Mouse (Mus musculus) midbrain, embryonic 14.5 days (tissue): ENCODE measurements around the gene Ttc9b. TPM values are rescaled to one million over a fixed set of nuclear protein-coding genes. Genes with fewer than 3 reads are reported as not detected.

Experiments
- ATAC-seq: fragments of 200-750 bp; cut with Nextera tagmentation; 2 replicates; pipeline ENCODE4 v1.8.0; 2017; ENCODE audit warnings: moderate number of reproducible peaks, moderate library complexity; ENCODE audit not compliant: low FRiP score, low TSS enrichment
- DNase-seq: peaks from one replicate; pipeline ENCODE4 v3.0.0-alpha.2; 2015
- H3K27ac ChIP-seq: fragments of 300-500 bp; sonication (generic); replicated peaks from 2 replicates; pipeline ENCODE4 v1.5.1; 2014; ENCODE audit warnings: mild to moderate bottlenecking, low read depth, low read length, moderate library complexity
- H3K27me3 ChIP-seq: fragments of 300-500 bp; sonication (generic); 2 replicates; pipeline ENCODE4 v1.6.1; 2014; ENCODE audit warnings: low read length, control low read depth, mixed read lengths; ENCODE audit not compliant: control insufficient read depth, insufficient read depth
- H3K36me3 ChIP-seq: fragments of 300-500 bp; sonication (generic); 2 replicates; pipeline ENCODE4 v1.6.1; 2014; ENCODE audit warnings: low read length, control low read depth; ENCODE audit not compliant: control insufficient read depth, insufficient read depth
- H3K4me1 ChIP-seq: fragments of 300-500 bp; sonication (generic); 2 replicates; pipeline ENCODE4 v1.6.1; 2014; ENCODE audit warnings: mild to moderate bottlenecking, antibody characterized with exemption, low read length, control low read depth; ENCODE audit not compliant: control insufficient read depth, insufficient read depth
- H3K4me2 ChIP-seq: fragments of 300-500 bp; sonication (generic); 2 replicates; pipeline ENCODE4 v1.6.1; 2014; ENCODE audit warnings: mild to moderate bottlenecking, low read length, moderate library complexity
- H3K4me3 ChIP-seq: fragments of 300-500 bp; sonication (generic); replicated peaks from 2 replicates; pipeline ENCODE4 v1.5.1; 2014; ENCODE audit warnings: low read depth, low read length
- H3K9ac ChIP-seq: fragments of 300-500 bp; sonication (generic); replicated peaks from 2 replicates; pipeline ENCODE4 v1.6.1; 2014; ENCODE audit warnings: mild to moderate bottlenecking, low read length, moderate library complexity
- H3K9me3 ChIP-seq: fragments of 300-500 bp; sonication (generic); 2 replicates; pipeline ENCODE4 v1.6.1; 2016; ENCODE audit warnings: low read length, control low read depth, mixed read lengths; ENCODE audit not compliant: control insufficient read depth
- WGBS: fragments of 180-500 bp; shearing (Covaris S2); extraction: QIAGEN DNeasy Blood & Tissue Kit; methylation state at CpG from one replicate; pipeline ENCODE4 v1.1.7; 2014; 5-methylcytosine and 5-hydroxymethylcytosine counted together
- polyA plus RNA-seq: library from polyadenylated mRNA; unstranded; fragments of >200 nt; fragmentation: Nextera tagmentation; extraction: Ambion mirVana; gene quantifications from 2 replicates; pipeline ENCODE4 v1.2.1, GENCODE M21; 2014

Ttc9b gene
- polyA plus RNA-seq, 1 experiment from 2014 or later = 71.3 TPM

GRCm38 (mm10) chr7:27650949-27651348 is 2.8 kb upstream of the Ttc9b start:
- peaks cover 3% of the 10 kb centered on the region; the same call in 1 of the 2 replicates for H3K36me3 ChIP-seq
- H3K9ac ChIP-seq = no peak overlapping the region
- peaks cover 11% of the 10 kb centered on the region; the same call in 1 of the 2 replicates for H3K4me1 ChIP-seq
- no peak overlapping the region for H3K4me3 ChIP-seq
- WGBS = 7% methylated on average over 10 of the region's 10 CpGs
- no peak overlapping the region for H3K4me2 ChIP-seq
- no peak overlapping the region for H3K27ac ChIP-seq
- H3K27me3 ChIP-seq = no peaks in the 10 kb centered on the region
- DNase-seq (peak; percentile 87), ATAC-seq (no peak)
- H3K9me3 ChIP-seq = no peaks in the 10 kb centered on the region

GRCm38 (mm10) chr7:27654607-27655276 is 1.0 kb downstream of the Ttc9b start:
- Histone ChIP-seq H3K9ac (peak overlapping the region; percentile 85), H3K27ac (peak overlapping the region; percentile 95), H3K4me3 (peak overlapping the region; percentile 65), H3K27me3 (no peaks in the 10 kb centered on the region), H3K4me1 (peaks cover 11% of the 10 kb centered on the region; the same call in 1 of the 2 replicates), H3K4me2 (peak overlapping the region; percentile 75), H3K36me3 (peaks cover 40% of the 10 kb centered on the region), H3K9me3 (no peaks in the 10 kb centered on the region)
- DNase-seq (peak; percentile 47), ATAC-seq (no peak)
- 66% methylated on average over 20 of the region's 20 CpGs for WGBS

- H3K36me3 ChIP-seq = peaks cover 47% of the 10 kb centered on the region
- H3K27ac ChIP-seq = no peak overlapping the region
- peaks cover 11% of the 10 kb centered on the region; the same call in 1 of the 2 replicates for H3K4me1 ChIP-seq
- H3K4me2 ChIP-seq = no peak overlapping the region
- H3K9me3 ChIP-seq = no peaks in the 10 kb centered on the region
- 81% methylated on average over 11 of the region's 11 CpGs for WGBS
- ATAC-seq (no peak), DNase-seq (no peak)
- H3K4me3 ChIP-seq = no peak overlapping the region
- H3K9ac ChIP-seq = no peak overlapping the region
- H3K27me3 ChIP-seq = no peaks in the 10 kb centered on the region
Measured at GRCm38 (mm10) chr7:27655545-27655944, 1.8 kb downstream of the Ttc9b start.

GRCm38 (mm10) chr7:27656600-27656999 is 2.9 kb downstream of the Ttc9b start:
- Histone ChIP-seq H3K4me2 (no peak overlapping the region), H3K9me3 (no peaks in the 10 kb centered on the region), H3K36me3 (peaks cover 57% of the 10 kb centered on the region), H3K9ac (no peak overlapping the region), H3K4me1 (peaks cover 11% of the 10 kb centered on the region; the same call in 1 of the 2 replicates), H3K27me3 (no peaks in the 10 kb centered on the region), H3K27ac (no peak overlapping the region), H3K4me3 (no peak overlapping the region)
- WGBS = 89% methylated on average over 16 of the region's 16 CpGs
- no peak for DNase-seq
- no peak for ATAC-seq

GRCm38 (mm10) chr7:27657824-27658395 is 4.2 kb downstream of the Ttc9b start:
- Histone ChIP-seq H3K4me1 (peaks cover 10% of the 10 kb centered on the region; the same call in 1 of the 2 replicates), H3K9ac (no peak overlapping the region), H3K36me3 (peaks cover 65% of the 10 kb centered on the region), H3K4me2 (no peak overlapping the region), H3K9me3 (no peaks in the 10 kb centered on the region), H3K27ac (no peak overlapping the region), H3K27me3 (no peaks in the 10 kb centered on the region), H3K4me3 (no peak overlapping the region)
- 36% methylated on average over 52 of the region's 53 CpGs for WGBS
- ATAC-seq = no peak
- DNase-seq = no peak

- no peak overlapping the region for H3K4me2 ChIP-seq
- peaks cover 6% of the 10 kb centered on the region; the same call in 1 of the 2 replicates for H3K4me1 ChIP-seq
- H3K9me3 ChIP-seq = no peaks in the 10 kb centered on the region
- WGBS = 65% methylated on average over 14 of the region's 14 CpGs
- DNase-seq = no peak
- no peak for ATAC-seq
- no peak overlapping the region for H3K27ac ChIP-seq
- H3K9ac ChIP-seq = no peak overlapping the region
- no peak overlapping the region for H3K4me3 ChIP-seq
- H3K27me3 ChIP-seq = no peaks in the 10 kb centered on the region
- peaks cover 69% of the 10 kb centered on the region for H3K36me3 ChIP-seq
Measured at GRCm38 (mm10) chr7:27658712-27659663, 5.3 kb downstream of the Ttc9b start.

- no peak for DNase-seq
- no peaks in the 10 kb centered on the region for H3K27me3 ChIP-seq
Measured at GRCm38 (mm10) chr7:27662038-27662437, 8.3 kb downstream of the Ttc9b start.

GRCm38 (mm10) chr7:27673064-27673574 is 19.4 kb downstream of the Ttc9b start:
- no peak overlapping the region for H3K27ac ChIP-seq
- H3K4me3 ChIP-seq = peak overlapping the region; percentile 94
- H3K4me1 ChIP-seq = peaks cover 31% of the 10 kb centered on the region
- peak overlapping the region; percentile 89 for H3K9ac ChIP-seq
- no peaks in the 10 kb centered on the region for H3K27me3 ChIP-seq
- H3K4me2 ChIP-seq = peak overlapping the region; percentile 98
- 59% methylated on average over 9 of the region's 9 CpGs for WGBS
- peaks cover 8% of the 10 kb centered on the region; the same call in 1 of the 2 replicates for H3K36me3 ChIP-seq
- ATAC-seq = no peak
- H3K9me3 ChIP-seq = no peaks in the 10 kb centered on the region
- DNase-seq = no peak

More at GRCm38 (mm10) chr7:27662038-27662437, 8.3 kb downstream of the Ttc9b start:
- H3K36me3 ChIP-seq = peaks cover 83% of the 10 kb centered on the region
- no peak overlapping the region for H3K9ac ChIP-seq
- no peaks in the 10 kb centered on the region for H3K9me3 ChIP-seq
- WGBS = 94% methylated on average over 4 of the region's 4 CpGs
- ATAC-seq = no peak
- H3K4me1 ChIP-seq = no peaks in the 10 kb centered on the region
- H3K4me2 ChIP-seq = no peak overlapping the region
- H3K4me3 ChIP-seq = no peak overlapping the region
- H3K27ac ChIP-seq = no peak overlapping the region
